21 mouse cellular contexts compared by ENCODE assay signal in genomic region chr12:34170601-34171000, GRCm38 (mm10).
A peak's percentile ranks its signal among the peaks of the same experiment; 100 is the strongest.
DNase-seq lines count a peak whose midpoint lies in the region; ATAC-seq and TF ChIP-seq lines count a peak whose summit lies in the region.
"Had no signal": no experiment of that assay in that cellular context is flagged by ENCODE, and none has a peak within 500 bp of the region (broad histone marks: within the 10 kb centered on the region; RNA-seq: fewer than 3 reads in every experiment).

No protein-coding gene starts in this region.

- no peaks in the 10 kb centered on the region for H3K36me3 ChIP-seq in heart, postnatal 0 days (replicated peaks; ENCODE audit: control insufficient read depth, insufficient read depth, low read length)
- H3K36me3 ChIP-seq: forebrain, embryonic 15.5 days; hindbrain, embryonic 10.5 days; neural tube, embryonic 12.5 days had no signal

- ATAC-seq in heart, postnatal 0 days (ENCODE audit: insufficient read depth, low read depth): peak; percentile 64; the same call in 1 of the 2 replicates
- ATAC-seq: forebrain, embryonic 15.5 days; inflammation-experienced regulatory T-cells, adult 6 months had no signal

- TF ChIP-seq EP300 in heart, postnatal 0 days (IDR thresholded peaks at IDR 0.05; ENCODE audit: low read depth): no peak

- intact Hi-C loops in left cerebral cortex, postnatal 14 days (cut with DNase I): no loop called here

- peak; percentile 20 for DNase-seq in heart, postnatal 0 days (ENCODE audit: low spot score)
- DNase-seq in heart, adult 9 months (ENCODE audit: low spot score in 2 of 2): no peak
- DNase-seq in embryo, embryonic 11.5 days (ENCODE audit: low read depth, low spot score): peak; percentile 19
- peak; percentile 47 for DNase-seq in hindlimb bud, embryonic 11.5 days (ENCODE audit: extremely low spot score, low read depth, low spot score)
- DNase-seq in mesoderm, embryonic 11.5 days (ENCODE audit: low read depth, low spot score): peak; percentile 38
- DNase-seq in spleen, adult 18-20 months: no peak
- no peak for DNase-seq in left cerebral cortex, postnatal 14 days (ENCODE audit: low spot score in 2 of 2)
- DNase-seq: adrenal gland, postnatal 36 days; cerebellum, adult 8-10 months; kidney, adult 2 months; kidney, postnatal 10 days; right cerebral cortex, adult 18-20 months; thymus, postnatal 36 days had no signal

- no peak overlapping the region for H3K27ac ChIP-seq in heart, postnatal 0 days (ENCODE audit: low read depth)
- H3K27ac ChIP-seq: forebrain, embryonic 15.5 days; hindbrain, embryonic 10.5 days; liver, embryonic 14.5 days; macrophage; neural tube, embryonic 12.5 days had no signal

- TF ChIP-seq CTCF in heart, postnatal 0 days (IDR thresholded peaks at IDR 0.05; ENCODE audit: low read depth): no peak

- no peak overlapping the region for H3K4me2 ChIP-seq in heart, postnatal 0 days (ENCODE audit: low read depth, low read length)
- H3K4me2 ChIP-seq: forebrain, embryonic 15.5 days; midbrain, embryonic 11.5 days; neural tube, embryonic 12.5 days had no signal

- H3K4me1 ChIP-seq in heart, postnatal 0 days (ENCODE audit: control insufficient read depth, insufficient read depth): peaks cover 5% of the 10 kb centered on the region; the same call in 1 of the 2 replicates
- H3K4me1 ChIP-seq: hindbrain, embryonic 10.5 days; neural tube, embryonic 12.5 days had no signal

- WGBS in heart, postnatal 0 days: 35% methylated on average over 3 of the region's 3 CpGs

- H3K9ac ChIP-seq in heart, postnatal 0 days (replicated peaks; ENCODE audit: low read depth, low read length): no peak overlapping the region
- H3K9ac ChIP-seq: forebrain, embryonic 15.5 days; liver, embryonic 14.5 days; neural tube, embryonic 12.5 days had no signal

- H3K4me3 ChIP-seq in heart, postnatal 0 days (ENCODE audit: low read depth, low read length): no peak overlapping the region
- H3K4me3 ChIP-seq: forebrain, embryonic 15.5 days; hindbrain, embryonic 10.5 days; neural tube, embryonic 12.5 days had no signal

- no peaks in the 10 kb centered on the region for H3K27me3 ChIP-seq in heart, postnatal 0 days (ENCODE audit: control insufficient read depth, insufficient read depth, low read length)
- H3K27me3 ChIP-seq: CH12.LX; forebrain, embryonic 15.5 days; neural tube, embryonic 12.5 days had no signal

- H3K9me3 ChIP-seq in heart, postnatal 0 days (replicated peaks; ENCODE audit: control insufficient read depth, low read length): no peaks in the 10 kb centered on the region
- H3K9me3 ChIP-seq: forebrain, embryonic 15.5 days; hindbrain, embryonic 10.5 days; neural tube, embryonic 12.5 days had no signal

Comparison
In these comparisons a context has a peak if more than half of its experiments do, and no peak if none do; other contexts are left out.
1. DNase-seq: peak in heart, postnatal 0 days (single experiment), embryo, embryonic 11.5 days (single experiment), hindlimb bud, embryonic 11.5 days (single experiment) and mesoderm, embryonic 11.5 days (single experiment); none in heart, adult 9 months (0 of 2), spleen, adult 18-20 months (0 of 2) and left cerebral cortex, postnatal 14 days (0 of 2).